Mouse (Mus musculus): ENCODE results near the gene Fbxl5.

Gene Fbxl5

DNA sequence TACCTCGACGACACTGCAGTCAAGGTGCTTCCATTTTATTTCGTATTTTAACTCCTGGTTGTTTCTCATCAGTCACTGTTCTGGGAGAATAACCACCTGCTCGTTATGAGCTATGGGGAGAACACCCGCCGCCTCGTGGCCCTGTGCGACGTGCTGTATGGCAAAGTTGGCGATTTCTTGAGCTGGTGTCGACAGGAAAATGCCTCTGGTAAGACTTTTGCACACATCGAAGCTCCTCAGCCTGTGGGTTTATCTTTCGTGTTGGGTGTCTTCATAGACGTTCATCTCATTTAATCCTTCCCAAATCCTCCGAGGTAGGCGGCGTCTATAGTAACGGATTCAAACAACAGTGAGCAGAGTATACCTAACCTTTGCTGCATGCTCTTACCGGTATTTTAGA, at the start of gene Fbxl5:
Gene Fbxl5 (minus strand): TSS at position 101 of the 400 bp plus-strand sequence.
- DNase-seq, result no peak

DNA sequence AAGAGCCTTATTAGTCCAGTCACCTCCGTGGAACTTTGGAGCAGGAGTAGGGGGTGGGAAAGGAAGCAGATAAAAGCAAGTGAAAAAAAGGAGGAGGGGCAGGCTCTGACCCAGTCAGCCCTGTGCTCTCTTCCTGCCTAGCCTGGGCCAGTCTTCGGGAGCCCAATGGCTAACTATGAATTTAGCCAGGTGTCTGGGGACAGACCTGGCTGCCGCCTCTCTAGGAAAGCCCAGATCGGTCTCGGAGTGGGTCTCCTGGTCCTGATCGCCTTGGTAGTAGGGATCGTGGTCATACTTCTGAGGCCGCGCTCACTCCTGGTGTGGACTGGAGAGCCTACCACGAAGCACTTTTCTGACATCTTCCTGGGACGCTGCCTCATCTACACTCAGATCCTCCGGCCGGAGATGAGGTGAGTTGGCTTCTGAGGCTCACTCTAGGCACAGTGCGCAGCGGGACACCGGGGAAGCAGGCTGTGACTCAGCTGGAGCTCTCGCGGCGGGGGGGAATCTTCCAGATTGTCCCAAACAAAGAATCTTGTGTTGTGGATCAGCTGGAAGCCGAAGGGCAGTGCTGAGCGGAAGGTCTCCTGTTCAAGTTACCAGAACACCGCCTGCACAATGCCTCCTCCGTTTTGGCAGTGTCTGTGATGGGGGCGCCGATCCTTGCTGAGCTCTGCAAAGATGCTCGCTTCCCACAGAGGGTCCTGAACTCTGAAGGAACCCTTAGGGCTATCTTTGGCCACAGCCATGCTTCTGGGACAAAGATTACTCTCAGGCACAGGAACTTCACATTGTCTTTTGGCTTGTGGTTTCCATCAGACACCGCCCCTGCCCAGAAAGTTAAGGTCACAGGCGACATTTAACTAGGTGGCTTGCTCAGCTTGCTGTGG, 47.5 kb upstream of the Fbxl5 start:
- peak; percentile 49 to 56 for DNase-seq

DNA sequence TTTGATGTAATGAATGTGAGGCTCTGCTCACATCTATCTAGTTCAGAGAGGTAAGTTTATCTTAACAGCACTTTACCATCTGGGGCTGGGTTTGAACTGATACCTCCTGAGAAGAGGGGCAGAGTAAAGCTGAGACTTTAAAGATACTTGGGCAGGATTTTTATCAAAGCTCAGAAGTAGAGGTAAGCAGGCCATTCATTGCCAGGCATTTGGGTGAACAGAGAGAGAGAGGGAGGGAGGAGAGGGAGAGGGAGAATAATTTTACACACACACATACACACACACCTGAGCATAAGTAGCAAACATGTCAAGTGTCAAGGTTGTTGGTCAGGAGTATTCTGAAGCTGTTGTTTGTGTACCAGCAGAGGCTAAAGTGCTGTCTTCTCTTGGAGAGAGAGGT, 46.8 kb upstream of the Fbxl5 start, which contains the start of gene Cd38:
Gene Cd38 (plus strand): TSS at position 301 of the 400 bp plus-strand sequence.
- no peak for DNase-seq

DNA sequence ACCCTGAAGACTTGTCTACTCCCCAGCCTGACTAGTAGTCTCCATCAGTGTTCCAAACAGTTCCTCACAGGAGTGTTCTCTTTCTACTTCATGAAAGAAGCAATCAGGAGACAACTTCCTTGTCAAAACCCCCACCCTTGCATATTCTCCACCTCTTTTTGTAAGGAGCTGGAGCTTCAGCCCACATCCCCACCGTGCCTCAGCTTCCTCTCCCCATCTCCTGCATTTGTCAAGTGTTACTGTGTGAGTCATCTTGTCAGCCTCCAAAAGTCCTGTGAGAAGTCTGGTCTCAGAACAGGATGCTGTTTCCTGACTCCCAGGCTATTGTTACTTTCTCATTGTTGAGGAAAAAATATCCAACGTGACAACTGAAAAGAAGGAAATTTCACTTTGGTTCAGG, 43.9 kb upstream of the Fbxl5 start:
- no peak for DNase-seq

- no peak for DNase-seq
Measured at GRCm38 (mm10) chr5:43863642-43864041, 42.2 kb upstream of the Fbxl5 start.

DNA sequence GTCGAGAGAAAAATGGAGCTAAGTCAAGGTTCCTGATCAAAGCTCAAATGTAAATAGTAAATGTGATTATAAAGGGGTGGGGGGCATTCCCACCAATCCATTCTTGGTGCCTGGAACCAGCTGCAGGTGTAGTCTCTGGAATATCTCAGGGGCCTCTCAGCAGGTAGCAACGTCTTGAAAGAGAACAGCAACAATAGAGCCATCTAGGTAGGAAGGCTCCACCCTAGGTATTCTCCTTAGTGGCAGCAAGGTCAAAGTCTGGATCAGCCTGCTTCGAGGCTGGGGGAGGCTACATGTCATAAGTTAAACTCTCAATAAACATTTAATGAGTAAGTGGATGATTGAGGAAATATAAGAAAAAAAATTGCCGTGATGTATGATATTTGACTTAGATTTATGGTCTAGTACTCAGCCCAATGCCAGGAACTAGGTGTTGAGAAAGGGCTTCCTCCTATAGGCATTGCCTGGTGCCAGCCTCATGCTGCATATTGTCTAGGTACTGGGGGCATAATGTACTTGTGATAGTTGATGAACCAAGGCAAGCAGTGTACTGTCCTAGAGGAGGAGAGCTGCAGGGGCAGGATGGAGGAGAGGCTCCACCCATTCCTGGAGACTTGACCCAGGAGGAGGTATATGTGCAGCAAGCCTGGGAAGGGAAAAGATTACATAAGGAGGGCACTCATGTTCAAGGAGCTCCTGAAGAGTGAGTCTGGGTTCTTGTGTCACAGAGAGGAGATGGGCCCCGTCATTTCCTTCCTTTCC, 39.4 kb upstream of the Fbxl5 start:
- DNase-seq, result no peak

DNA sequence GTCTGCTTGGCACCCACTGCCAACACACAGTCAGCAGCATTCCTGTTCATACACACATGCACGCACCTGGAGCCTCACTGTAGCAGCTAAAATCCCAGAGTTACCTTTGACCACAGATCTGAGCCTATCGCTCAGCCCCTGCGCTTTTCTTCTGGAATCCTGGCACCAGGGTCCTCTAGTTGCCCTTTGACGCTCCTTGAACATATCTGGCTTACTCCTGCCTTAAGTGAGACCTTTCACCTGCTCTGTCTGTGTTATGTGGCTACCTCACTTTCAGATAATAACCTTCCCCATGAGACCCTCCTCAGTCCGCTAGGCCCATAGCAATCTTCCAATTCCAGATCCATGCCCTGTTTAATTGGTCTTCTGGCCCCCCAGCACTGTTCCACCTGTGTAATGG, 38.7 kb upstream of the Fbxl5 start:
- no peak for DNase-seq

GRCm38 (mm10) chr5:43859663-43860062, 38.2 kb upstream of the Fbxl5 start:
- no peak for DNase-seq

DNA sequence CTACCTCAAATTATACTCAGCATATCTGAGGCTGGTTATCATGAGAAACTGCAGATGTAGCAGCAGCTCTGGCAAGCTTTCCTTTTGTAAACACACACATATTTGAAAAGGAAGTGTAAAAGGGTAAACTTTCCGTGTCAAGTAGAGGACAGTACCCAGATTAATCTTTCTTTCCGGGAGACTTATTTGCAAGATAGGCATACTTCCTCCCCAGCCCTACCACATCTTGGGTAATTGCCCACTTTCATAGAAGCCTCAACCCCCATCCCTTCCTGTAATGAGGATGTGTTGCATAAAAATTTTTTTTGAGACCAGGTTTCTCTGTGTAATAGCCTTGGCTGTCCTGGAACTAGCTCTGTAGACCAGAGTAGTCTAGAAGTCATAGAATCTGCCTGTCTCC, 34.3 kb upstream of the Fbxl5 start:
- no peak for DNase-seq

DNA sequence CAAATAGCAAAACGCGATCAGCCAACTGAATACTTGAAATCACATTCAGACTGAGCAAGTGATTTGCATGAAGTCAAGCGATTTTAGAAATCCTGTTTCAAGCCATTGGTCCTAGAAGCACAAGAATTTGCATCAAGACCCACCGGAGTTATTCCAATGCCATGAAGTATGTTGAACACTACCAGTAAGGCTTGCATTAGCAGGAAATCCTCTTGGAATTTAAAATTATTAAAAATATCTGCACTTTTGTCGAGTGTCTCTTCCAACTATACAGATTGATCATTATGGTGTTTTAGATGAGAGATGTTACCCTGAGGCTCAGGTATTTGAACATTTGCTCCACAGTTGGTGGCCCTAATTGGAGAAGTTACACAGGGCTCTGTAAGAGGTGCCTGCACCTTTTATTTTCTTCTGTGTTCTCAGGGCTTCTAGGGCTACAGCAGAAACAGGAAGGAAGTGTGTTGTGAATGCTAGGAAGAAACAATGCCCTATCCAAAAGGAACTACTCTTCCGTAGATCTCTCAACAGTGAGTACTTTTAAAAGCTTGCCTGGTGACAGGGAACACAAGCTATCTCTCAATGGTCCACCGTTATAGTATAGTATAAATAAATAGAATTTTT, 32.5 kb upstream of the Fbxl5 start:
- DNase-seq, result no peak

DNA sequence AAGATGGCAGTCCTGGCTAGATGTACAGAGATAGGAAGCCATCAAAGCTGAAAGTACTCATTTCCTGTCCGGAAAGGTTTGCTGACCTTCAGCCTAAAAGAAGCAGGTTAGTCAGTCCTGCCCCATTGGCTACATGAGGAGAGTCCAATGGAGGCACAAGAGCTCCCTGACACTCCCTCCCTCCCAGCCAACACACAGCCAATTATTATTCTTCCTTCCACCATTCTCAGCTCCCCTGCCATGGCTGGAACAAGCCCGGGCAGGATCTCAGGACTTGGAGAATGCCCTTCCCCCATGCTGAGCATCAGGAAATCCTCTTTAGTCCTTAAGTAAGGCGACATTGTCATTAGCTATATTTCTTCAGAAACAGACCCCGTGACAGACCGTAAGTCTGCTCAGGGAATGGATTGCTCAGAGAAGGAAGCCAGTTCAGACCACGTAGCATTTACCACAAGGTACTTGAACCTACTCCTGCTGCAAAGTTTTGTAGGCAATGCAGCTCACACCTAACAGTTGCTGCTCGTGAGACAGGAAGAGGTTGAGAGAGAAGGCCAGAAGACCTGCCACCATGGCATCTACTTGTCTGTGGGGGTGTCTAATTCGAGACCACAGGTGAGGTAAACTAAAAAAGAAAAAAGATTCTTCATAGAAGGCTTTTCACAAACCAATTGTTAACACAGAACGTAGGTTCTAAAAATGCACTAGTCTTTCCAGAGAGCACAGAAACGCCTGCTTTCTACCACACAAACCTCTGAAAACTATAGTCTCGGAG, 31.8 kb upstream of the Fbxl5 start:
- DNase-seq, result no peak

DNA sequence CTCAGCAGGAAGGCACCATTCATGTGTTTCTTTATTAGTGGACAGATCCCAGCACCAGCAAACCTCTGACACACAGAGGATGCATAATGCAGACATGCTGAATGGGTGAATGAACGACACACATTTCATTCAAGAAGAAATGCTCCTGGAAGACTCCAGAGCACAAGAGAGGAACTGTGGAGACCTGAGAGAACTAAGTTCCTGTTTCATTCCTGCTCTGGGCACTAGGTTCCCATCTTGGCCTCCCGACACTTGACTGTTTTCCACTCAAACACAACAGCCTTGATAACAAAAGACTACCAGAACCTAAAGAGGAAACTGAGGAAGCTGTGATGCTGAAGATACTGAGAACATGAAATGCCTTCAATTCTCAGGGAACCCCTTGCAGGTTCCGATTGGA, 26.8 kb upstream of the Fbxl5 start:
- DNase-seq, result no peak

DNA sequence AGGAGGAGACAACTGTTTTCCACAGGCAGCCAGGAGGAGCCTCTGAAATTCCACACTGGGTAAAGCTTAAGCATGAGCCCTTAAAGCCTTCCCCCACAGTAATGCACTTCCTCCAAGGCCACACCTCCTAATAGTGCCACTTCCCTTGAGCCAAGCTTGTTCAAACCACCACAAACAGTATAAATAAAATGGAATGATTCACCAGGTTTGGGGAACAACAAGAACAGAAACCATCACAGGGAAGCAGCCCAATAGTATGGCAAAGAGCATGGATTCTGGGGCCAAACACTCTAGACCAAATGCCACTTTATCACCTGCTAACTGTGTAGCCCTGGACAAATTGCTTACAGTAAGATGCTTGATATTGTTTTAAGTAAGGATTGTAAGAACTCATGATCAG, 26.1 kb upstream of the Fbxl5 start:
- DNase-seq, result no peak

DNA sequence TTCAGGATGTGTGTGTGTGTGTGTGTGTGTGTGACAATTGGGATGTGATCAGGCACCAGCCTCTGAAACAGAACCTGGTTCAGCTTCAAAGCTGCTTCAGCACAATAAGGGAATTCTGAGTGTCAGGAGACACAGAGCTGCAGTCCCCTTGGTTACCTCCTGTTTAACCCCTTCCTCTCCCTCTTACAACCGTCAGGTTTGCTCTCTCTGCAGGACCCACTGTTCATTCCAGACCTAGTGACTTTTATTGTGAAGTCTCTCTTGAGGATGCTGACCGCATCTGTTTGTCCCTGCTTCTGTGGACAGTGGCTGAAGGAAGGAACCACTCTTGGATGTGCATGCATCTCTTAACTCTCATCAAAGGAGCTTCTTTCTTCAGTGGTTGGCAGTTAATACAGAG, 24.8 kb upstream of the Fbxl5 start:
- no peak for DNase-seq

GRCm38 (mm10) chr5:43845646-43846045, 24.2 kb upstream of the Fbxl5 start:
- DNase-seq, result peak; percentile 40 to 46

- DNase-seq, result no peak
Measured at GRCm38 (mm10) chr5:43845083-43845482, 23.6 kb upstream of the Fbxl5 start.

DNA sequence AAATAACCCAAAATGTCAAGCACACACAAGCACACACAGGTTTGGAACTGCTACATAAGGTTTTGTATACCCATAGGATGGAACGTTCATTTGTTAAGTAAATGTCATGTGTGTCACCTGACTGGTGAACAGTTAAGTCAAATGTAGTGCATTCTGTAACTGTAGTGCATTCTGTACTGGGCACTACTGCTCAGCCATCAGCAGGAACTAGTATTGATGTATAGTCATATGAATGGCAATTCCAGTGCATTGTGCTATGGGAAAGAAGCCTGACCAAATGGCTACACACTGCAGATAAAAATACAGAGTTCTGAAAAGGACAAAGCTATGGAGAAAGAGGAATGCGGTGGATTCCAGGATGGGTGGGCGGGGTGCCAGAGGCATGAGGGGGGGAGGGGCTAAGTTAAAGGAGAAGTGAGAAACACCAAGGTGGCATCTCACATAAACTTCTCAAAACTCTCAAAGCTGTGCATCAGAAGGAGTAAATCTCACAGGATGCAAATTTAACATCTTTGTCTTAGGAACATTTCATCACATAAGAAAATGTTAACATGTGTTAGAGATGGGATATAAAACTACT, 21.2 kb upstream of the Fbxl5 start:
- peak in 1 of 2 experiments; percentile 36 for DNase-seq

GRCm38 (mm10) chr5:43842011-43842285, 20.5 kb upstream of the Fbxl5 start:
- DNase-seq, result peak in 1 of 2 experiments; percentile 37

- peak in 1 of 2 experiments; percentile 48 for DNase-seq
Measured at GRCm38 (mm10) chr5:43841144-43842010, 19.9 kb upstream of the Fbxl5 start.

GRCm38 (mm10) chr5:43837372-43837771, 15.9 kb upstream of the Fbxl5 start:
- peak in 1 of 2 experiments; percentile 55 for DNase-seq

GRCm38 (mm10) chr5:43836590-43836989, 15.2 kb upstream of the Fbxl5 start:
- no peak for DNase-seq
